Mouse (Mus musculus) forebrain, embryonic 14.5 days (tissue): ENCODE results near the gene Mlkl. TPM values are rescaled to one million over a fixed set of nuclear protein-coding genes. Genes with fewer than 3 reads are reported as not detected.
"Not testable (repeated sequence)": the region's sequence is repeated elsewhere in the genome, so short reads cannot be mapped to it uniquely, and the experiment has no call there.

ENCODE experiments used
- ATAC-seq: fragments of 200-750 bp; cut with Nextera tagmentation; 2 replicates; pipeline ENCODE4 v1.8.0; 2017; ENCODE audit warnings: mild to moderate bottlenecking, moderate library complexity
- DNase-seq: peaks from one replicate; pipeline ENCODE4 v3.0.0-alpha.2; 2015; ENCODE audit warnings: low spot score
- H3K27ac ChIP-seq: fragments of 300-500 bp; sonication (generic); 2 replicates; pipeline ENCODE4 v1.5.1; 2014; ENCODE audit warnings: low read depth, mild to moderate bottlenecking, control low read depth, low read length, moderate library complexity
- H3K27me3 ChIP-seq: fragments of 300-500 bp; sonication (generic); replicated peaks from 2 replicates; pipeline ENCODE4 v1.6.1; 2014; ENCODE audit warnings: low read length, control low read depth, mixed read lengths; ENCODE audit not compliant: control insufficient read depth, insufficient read depth
- H3K36me3 ChIP-seq: fragments of 300-500 bp; sonication (generic); 2 replicates; pipeline ENCODE4 v1.6.1; 2014; ENCODE audit warnings: low read length, control low read depth; ENCODE audit not compliant: control insufficient read depth, insufficient read depth
- H3K4me1 ChIP-seq: fragments of 300-500 bp; sonication (generic); 2 replicates; pipeline ENCODE4 v1.6.1; 2014; ENCODE audit warnings: antibody characterized with exemption, low read length, control low read depth; ENCODE audit not compliant: control insufficient read depth, insufficient read depth
- H3K4me2 ChIP-seq: fragments of 300-500 bp; sonication (generic); 2 replicates; pipeline ENCODE4 v1.6.1; 2014; ENCODE audit warnings: mild to moderate bottlenecking, control low read depth, low read length
- H3K4me3 ChIP-seq: fragments of 300-500 bp; sonication (generic); 2 replicates; pipeline ENCODE4 v1.5.1; 2014; ENCODE audit warnings: low read depth, low read length, control low read depth
- H3K9ac ChIP-seq: fragments of 300-500 bp; sonication (generic); 2 replicates; pipeline ENCODE4 v1.6.1; 2014; ENCODE audit warnings: mild to moderate bottlenecking, low read length, control low read depth, moderate library complexity
- H3K9me3 ChIP-seq: fragments of 300-500 bp; sonication (generic); replicated peaks from 2 replicates; pipeline ENCODE4 v1.6.1; 2016; ENCODE audit warnings: low read length, control low read depth, mixed read lengths; ENCODE audit not compliant: control insufficient read depth
- WGBS: fragments of 180-500 bp; shearing (Covaris S2); extraction: QIAGEN DNeasy Blood & Tissue Kit; methylation state at CpG from one replicate; pipeline ENCODE4 v1.1.7; 2014; 5-methylcytosine and 5-hydroxymethylcytosine counted together
- polyA plus RNA-seq: library from polyadenylated mRNA; unstranded; fragments of >200 nt; fragmentation: Nextera tagmentation; extraction: Ambion mirVana; gene quantifications from 2 replicates; pipeline ENCODE4 v1.2.1, GENCODE M21; 2014

The Mlkl gene
- polyA plus RNA-seq, 1 experiment from 2014 or later: 0.47 TPM

DNA sequence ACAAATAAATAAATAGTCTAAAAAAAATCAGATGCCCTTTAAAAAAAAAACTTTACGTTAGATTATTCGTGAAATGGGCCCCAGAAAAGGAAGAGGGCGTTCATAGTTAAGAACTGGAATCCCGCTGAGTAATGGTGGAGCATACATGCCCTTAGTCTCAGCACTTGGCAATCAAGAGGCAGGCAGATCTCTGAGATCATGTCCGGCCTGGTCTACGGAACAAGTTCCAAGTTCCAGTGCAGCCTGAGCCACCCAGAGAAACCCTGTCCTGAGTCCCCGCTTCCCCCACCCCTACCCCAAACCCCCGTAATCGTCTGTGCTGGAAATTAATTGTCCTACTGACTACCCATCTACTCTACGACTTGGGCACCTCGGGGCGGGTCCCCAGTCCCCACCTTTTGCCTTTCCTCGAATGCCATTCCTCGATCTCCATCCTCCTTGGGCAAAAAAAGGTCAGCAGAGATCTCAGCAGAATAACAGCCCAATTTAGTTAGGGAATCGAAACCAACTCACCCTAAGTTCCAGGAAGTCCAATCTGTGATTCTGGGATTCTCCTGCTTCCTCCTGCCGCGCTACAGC lies 577 bp downstream of the Mlkl start:
- H3K9ac ChIP-seq: peak overlapping the region; percentile 54
- no peaks in the 10 kb centered on the region; the same call in none of the 2 replicates for H3K27me3 ChIP-seq
- H3K36me3 ChIP-seq: no peaks in the 10 kb centered on the region
- WGBS: 35% methylated on average over 17 of the region's 17 CpGs
- H3K27ac ChIP-seq: no peak overlapping the region
- H3K4me3 ChIP-seq: peak overlapping the region; percentile 36
- no peaks in the 10 kb centered on the region for H3K9me3 ChIP-seq
- ATAC-seq: no peak
- H3K4me1 ChIP-seq: no peaks in the 10 kb centered on the region
- peak overlapping the region; percentile 64 for H3K4me2 ChIP-seq
- DNase-seq: no peak

DNA sequence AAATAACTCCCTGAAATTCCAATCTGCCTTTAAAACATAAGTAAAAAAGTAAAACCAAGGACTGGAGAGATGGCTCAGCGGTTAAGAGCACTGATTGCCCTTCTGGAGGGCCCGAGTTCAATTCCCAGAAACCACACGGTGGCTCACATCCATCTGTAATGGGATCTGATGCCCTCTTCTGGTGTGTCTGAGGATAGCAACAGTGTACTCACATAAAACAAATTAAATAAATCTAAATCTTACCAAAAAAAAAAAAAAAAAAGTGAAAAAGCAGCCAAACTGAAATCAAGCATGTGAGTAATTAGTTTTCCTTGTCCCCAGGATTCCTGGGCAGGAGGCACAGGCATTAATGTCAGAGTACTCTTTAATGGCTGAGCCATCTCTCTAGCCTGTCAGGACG lies 1.3 kb downstream of the Mlkl start:
- ATAC-seq (no peak), DNase-seq (no peak)
- H3K4me3 ChIP-seq: no peak overlapping the region
- 81% methylated on average over 4 of the region's 4 CpGs for WGBS
- no peak overlapping the region for H3K9ac ChIP-seq
- H3K9me3 ChIP-seq: no peaks in the 10 kb centered on the region
- no peak overlapping the region for H3K27ac ChIP-seq
- H3K4me2 ChIP-seq: no peak overlapping the region
- no peaks in the 10 kb centered on the region; the same call in none of the 2 replicates for H3K27me3 ChIP-seq
- H3K4me1 ChIP-seq: no peaks in the 10 kb centered on the region
- H3K36me3 ChIP-seq: no peaks in the 10 kb centered on the region

DNA sequence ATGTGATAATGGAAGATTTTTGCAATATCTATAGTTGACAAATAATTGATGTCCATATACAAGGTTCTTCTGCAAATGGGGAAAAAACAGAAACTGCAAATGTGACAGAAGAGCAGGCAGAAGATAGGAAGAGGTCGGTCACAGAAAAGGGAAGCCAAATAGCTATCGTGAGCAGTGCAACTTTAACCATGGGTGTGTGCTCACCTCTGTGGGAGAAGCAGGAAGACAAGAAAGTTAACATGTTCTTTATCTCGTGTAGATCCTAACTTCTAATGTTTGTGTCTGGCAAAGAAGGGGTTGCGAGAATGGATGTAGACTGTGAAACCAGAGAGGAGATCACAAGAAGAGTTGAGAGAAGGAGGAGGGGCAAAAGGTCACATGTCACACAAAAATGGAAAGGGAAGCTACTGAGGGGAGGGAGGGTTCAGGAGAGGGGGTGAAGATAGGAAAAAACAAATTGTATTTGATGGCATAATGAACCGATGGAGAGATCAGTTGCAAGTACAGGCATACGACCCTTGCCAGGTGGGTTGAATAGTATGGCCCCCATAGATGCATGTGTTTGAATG lies 12.7 kb downstream of the Mlkl start:
- no peaks in the 10 kb centered on the region for H3K9me3 ChIP-seq
- ATAC-seq: no peak
- 82% methylated on average over 6 of the region's 6 CpGs for WGBS
- H3K9ac ChIP-seq: no peak overlapping the region
- H3K36me3 ChIP-seq: no peaks in the 10 kb centered on the region
- H3K4me2 ChIP-seq: no peak overlapping the region
- H3K4me1 ChIP-seq: no peaks in the 10 kb centered on the region
- H3K27me3 ChIP-seq: no peaks in the 10 kb centered on the region
- no peak overlapping the region for H3K4me3 ChIP-seq
- no peak for DNase-seq
- no peak overlapping the region for H3K27ac ChIP-seq

DNA sequence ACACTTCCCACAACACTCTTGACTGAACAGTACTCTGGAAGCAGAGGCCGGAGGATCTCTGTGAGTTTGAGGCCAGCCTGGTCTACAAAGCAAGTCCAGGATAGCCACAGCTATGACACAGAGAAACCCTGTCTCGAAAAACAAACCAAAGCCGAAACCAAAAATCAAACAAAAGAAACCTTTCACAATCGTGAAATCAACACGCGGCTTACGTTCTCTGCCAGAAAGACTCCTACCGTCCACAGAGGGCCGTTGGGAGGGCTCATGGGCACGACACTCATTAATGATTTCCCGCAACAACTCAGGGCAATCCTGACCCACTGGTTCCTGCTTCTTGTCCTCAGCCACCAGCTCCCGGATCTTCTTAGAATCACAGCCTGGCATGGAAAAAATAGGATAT lies 23.2 kb downstream of the Mlkl start:
- no peaks in the 10 kb centered on the region for H3K36me3 ChIP-seq
- H3K9ac ChIP-seq: no peak overlapping the region
- no peak overlapping the region for H3K27ac ChIP-seq
- H3K27me3 ChIP-seq: no peaks in the 10 kb centered on the region
- no peaks in the 10 kb centered on the region for H3K9me3 ChIP-seq
- no peak overlapping the region for H3K4me2 ChIP-seq
- no peaks in the 10 kb centered on the region for H3K4me1 ChIP-seq
- 90% methylated on average over 12 of the region's 12 CpGs for WGBS
- no peak for ATAC-seq
- DNase-seq: no peak
- H3K4me3 ChIP-seq: no peak overlapping the region

DNA sequence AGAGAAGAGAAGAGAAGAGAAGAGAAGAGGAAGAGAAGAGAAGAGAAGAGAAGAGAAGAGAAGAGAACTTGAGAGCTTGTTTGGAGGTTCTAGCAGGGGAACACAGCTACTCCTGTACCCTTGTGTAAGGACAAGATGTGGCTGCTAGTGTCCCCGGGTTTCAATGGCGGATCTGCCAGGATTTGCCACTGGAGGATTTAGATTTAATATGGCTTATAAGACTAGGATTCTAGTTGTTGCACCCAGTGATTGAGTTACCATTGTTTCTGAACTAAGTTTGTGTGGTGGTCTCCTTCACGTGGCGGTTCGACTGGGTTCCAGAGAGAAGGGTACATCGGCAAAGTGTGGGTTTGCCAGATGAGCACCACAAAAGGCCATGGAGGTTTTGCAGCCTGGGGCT lies 24.0 kb downstream of the Mlkl start:
- DNase-seq, H3K4me2 ChIP-seq, H3K27ac ChIP-seq, ATAC-seq, H3K9ac ChIP-seq, H3K9me3 ChIP-seq, H3K4me3 ChIP-seq, H3K4me1 ChIP-seq, H3K36me3 ChIP-seq, H3K27me3 ChIP-seq: not testable (repeated sequence)
- WGBS: 92% methylated on average over 6 of the region's 6 CpGs

DNA sequence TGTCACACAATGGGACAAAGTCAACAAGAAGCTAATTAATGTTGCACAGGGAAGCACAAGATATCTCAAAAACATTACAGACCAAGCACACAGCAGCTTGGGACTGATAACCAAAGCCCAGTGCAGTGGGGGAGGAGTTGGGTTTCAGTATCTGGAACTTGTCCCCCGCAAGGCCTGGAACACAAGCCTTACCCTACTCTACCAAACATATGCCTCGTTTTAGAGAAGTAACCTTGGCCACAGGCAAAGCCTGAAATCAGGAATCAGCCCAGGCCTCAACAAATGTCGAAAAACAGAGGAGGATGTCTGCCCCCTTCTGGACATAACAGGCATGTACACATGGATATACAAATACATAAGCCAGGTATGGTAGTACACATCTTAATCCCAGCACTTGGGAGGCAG lies 25.2 kb downstream of the Mlkl start:
- no peak overlapping the region for H3K4me2 ChIP-seq
- WGBS: 74% methylated on average over 3 of the region's 3 CpGs
- DNase-seq (no peak), ATAC-seq (no peak)
- H3K9me3 ChIP-seq: no peaks in the 10 kb centered on the region
- H3K27ac ChIP-seq: no peak overlapping the region
- H3K4me3 ChIP-seq: no peak overlapping the region
- no peaks in the 10 kb centered on the region for H3K27me3 ChIP-seq
- H3K36me3 ChIP-seq: no peaks in the 10 kb centered on the region
- H3K4me1 ChIP-seq: no peaks in the 10 kb centered on the region
- no peak overlapping the region for H3K9ac ChIP-seq

DNA sequence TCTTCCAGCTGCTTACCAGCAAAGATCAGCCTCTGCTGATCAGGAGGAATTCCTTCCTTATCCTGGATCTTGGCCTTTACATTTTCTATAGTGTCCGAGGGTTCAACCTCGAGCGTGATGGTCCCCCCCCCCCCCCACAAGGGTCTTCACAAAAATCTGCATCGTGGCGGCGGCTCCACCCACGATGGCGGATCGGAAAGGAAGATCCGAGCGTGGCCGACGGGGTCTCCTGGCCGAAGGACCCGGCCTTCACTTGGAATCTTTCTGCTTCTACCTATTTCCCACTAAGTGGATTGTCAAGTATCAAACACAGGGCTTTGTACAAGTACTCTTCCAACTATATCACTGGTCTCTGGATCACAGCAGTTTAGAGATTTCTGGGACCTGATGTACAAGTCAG lies 28.0 kb downstream of the Mlkl start:
- not testable (repeated sequence) for H3K9me3 ChIP-seq, H3K27me3 ChIP-seq, H3K36me3 ChIP-seq, H3K9ac ChIP-seq, H3K27ac ChIP-seq, H3K4me1 ChIP-seq, H3K4me2 ChIP-seq, ATAC-seq, H3K4me3 ChIP-seq, DNase-seq
- 94% methylated on average over 12 of the region's 15 CpGs for WGBS

DNA sequence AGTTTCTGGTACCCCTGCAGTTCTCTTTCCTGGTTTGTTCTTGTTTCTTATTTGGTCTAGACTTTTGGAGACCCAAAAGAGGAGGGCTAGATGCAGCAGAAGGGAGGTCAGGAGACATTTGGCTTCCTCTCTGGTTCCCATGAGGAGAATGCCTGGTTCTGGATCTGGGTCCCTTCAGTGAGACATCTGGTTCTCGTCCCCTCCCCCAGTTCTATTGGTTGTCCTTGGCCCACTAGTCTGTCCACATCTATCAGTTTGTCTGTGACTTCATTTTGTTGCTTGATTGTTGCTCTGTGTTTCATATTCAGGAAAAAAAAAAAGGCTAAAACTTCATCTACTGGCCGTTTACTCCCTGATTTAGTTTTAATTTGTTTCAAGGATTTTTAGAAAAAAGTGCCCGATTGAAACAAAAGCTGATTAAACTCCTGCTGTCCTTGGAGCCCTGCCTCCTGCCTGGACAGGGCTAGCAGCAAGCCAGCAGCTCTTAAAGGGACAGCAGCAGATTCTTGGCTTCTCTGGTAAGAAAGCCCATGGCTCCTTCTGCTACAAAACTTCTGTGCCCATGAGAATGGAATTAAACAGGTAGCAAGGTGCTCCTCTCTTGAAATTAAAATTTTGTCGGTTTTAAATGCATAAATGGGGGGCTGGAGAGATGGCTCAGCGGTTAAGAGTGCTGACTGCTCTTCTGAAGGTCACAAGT lies 32.8 kb downstream of the Mlkl start:
- DNase-seq: no peak
- Histone ChIP-seq H3K36me3 (no peaks in the 10 kb centered on the region), H3K9ac (no peak overlapping the region), H3K4me1 (no peaks in the 10 kb centered on the region), H3K27ac (no peak overlapping the region), H3K9me3 (no peaks in the 10 kb centered on the region), H3K4me2 (no peak overlapping the region), H3K27me3 (no peaks in the 10 kb centered on the region), H3K4me3 (no peak overlapping the region)
- no peak for ATAC-seq
- WGBS: 26% methylated on average over 5 of the region's 5 CpGs

DNA sequence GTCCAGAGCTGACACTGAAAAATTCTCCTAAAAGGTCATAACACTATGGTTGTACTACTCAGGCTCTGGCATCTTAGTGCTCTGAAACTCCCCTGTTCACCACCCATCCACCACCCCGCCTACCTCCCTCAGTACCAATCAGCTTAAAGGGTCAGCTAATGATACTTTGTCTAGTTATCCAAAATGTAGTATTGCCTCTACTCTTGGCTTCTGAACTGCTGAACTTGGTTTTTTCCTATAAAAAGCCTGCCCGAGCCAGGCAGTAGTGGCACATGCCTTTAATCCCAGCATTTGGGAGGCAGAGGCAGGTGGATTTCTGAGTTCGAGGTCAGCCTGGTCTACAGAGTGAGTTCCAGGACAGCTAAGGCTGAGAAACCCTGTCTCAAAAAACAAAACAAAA lies 33.6 kb downstream of the Mlkl start:
- Histone ChIP-seq H3K36me3 (no peaks in the 10 kb centered on the region), H3K27me3 (no peaks in the 10 kb centered on the region), H3K27ac (no peak overlapping the region), H3K9ac (no peak overlapping the region), H3K9me3 (no peaks in the 10 kb centered on the region), H3K4me1 (no peaks in the 10 kb centered on the region), H3K4me2 (no peak overlapping the region), H3K4me3 (no peak overlapping the region)
- WGBS: 88% methylated on average over 3 of the region's 3 CpGs
- DNase-seq (no peak), ATAC-seq (no peak)
